Mouse (Mus musculus): ENCODE measurements around the gene 1110065P20Rik. TPM values are rescaled to one million over a fixed set of nuclear protein-coding genes. Genes with fewer than 3 reads are reported as not detected.

1110065P20Rik gene
- total RNA-seq, 4 experiments from 2014 or later, result 18.2 to 23.5 (median 21.0) TPM

- no peak for DNase-seq (ENCODE audit: low spot score)
These were observed 7.5 kb downstream of the 1110065P20Rik start for GRCm38 (mm10) chr4:124843493-124843892.

- no peak for DNase-seq (ENCODE audit: low spot score)
These were observed 10.0 kb downstream of the 1110065P20Rik start for GRCm38 (mm10) chr4:124840998-124841397.

- no peak for DNase-seq (ENCODE audit: low spot score)
These were observed 12.8 kb downstream of the 1110065P20Rik start for GRCm38 (mm10) chr4:124838035-124838700.

- no peak for DNase-seq (ENCODE audit: low spot score)
These were observed 18.2 kb downstream of the 1110065P20Rik start for GRCm38 (mm10) chr4:124832796-124833195.

- DNase-seq (ENCODE audit: low spot score), result no peak
These were observed 21.3 kb downstream of the 1110065P20Rik start for GRCm38 (mm10) chr4:124829671-124830070.

- no peak for DNase-seq (ENCODE audit: low spot score)
These were observed 25.5 kb downstream of the 1110065P20Rik start for GRCm38 (mm10) chr4:124825371-124825965.

- no peak for DNase-seq (ENCODE audit: low spot score)
These were observed 26.0 kb downstream of the 1110065P20Rik start for GRCm38 (mm10) chr4:124824967-124825366.

- DNase-seq (ENCODE audit: low spot score), result no peak
These were observed 32.2 kb downstream of the 1110065P20Rik start for GRCm38 (mm10) chr4:124818832-124819231.

GRCm38 (mm10) chr4:124817803-124818202 lies 33.2 kb downstream of the 1110065P20Rik start:
- DNase-seq (ENCODE audit: low spot score), result peak; percentile 48

- DNase-seq (ENCODE audit: low spot score), result peak; percentile 31
These were observed 35.1 kb downstream of the 1110065P20Rik start for GRCm38 (mm10) chr4:124815901-124816300.

GRCm38 (mm10) chr4:124811347-124811975 lies 39.5 kb downstream of the 1110065P20Rik start:
- DNase-seq (ENCODE audit: low spot score), result no peak

GRCm38 (mm10) chr4:124810056-124810455 lies 40.9 kb downstream of the 1110065P20Rik start:
- no peak for DNase-seq (ENCODE audit: low spot score)

GRCm38 (mm10) chr4:124809136-124809883 lies 41.7 kb downstream of the 1110065P20Rik start:
- DNase-seq (ENCODE audit: low spot score), result no peak

GRCm38 (mm10) chr4:124808511-124808910 lies 42.5 kb downstream of the 1110065P20Rik start:
- DNase-seq (ENCODE audit: low spot score), result peak; percentile 28

- no peak for DNase-seq (ENCODE audit: low spot score)
These were observed 47.6 kb downstream of the 1110065P20Rik start for GRCm38 (mm10) chr4:124803406-124803805.

- peak; percentile 97 for DNase-seq (ENCODE audit: low spot score)
These were observed 48.4 kb downstream of the 1110065P20Rik start for GRCm38 (mm10) chr4:124802309-124803260.

- DNase-seq (ENCODE audit: low spot score), result peak; percentile 82
These were observed 49.3 kb downstream of the 1110065P20Rik start, which contains the start of gene Mtf1 for GRCm38 (mm10) chr4:124801552-124802308. Gene Mtf1, plus strand, starts transcription at chr4:124802104.
